ENCODE assay signal across 29 mouse cellular contexts in the genomic region with DNA sequence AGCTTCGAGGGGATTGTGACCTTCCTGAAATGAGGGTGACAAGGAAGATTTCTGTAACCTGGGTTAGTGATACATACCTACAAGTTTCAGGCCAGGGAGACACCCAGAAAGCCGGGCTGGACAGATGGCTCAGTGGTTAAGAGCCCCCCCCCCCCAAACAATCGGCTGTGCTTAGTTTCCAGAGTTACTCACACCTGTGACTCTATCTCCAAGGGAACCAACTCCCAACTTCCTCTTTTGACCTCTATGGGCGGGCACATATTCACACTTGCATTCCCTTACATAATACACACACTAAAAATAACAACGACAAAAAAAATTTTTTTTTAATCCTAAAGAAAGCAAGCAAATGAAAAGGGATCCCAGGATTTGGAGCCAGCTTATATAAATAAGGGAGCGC.
DNase-seq lines count a peak whose midpoint lies in the region; ATAC-seq lines count a peak whose summit lies in the region.
"Had no signal": no experiment of that assay in that cellular context is flagged by ENCODE, and none has a peak within 500 bp of the region (broad histone marks: within the 10 kb centered on the region; RNA-seq: fewer than 3 reads in every experiment).

No protein-coding gene starts in this region.

- 50% methylated on average over 6 of the region's 6 CpGs for WGBS in heart, embryonic 14.5 days
- WGBS in lung, embryonic 16.5 days = 38% methylated on average over 6 of the region's 6 CpGs
- 70% methylated on average over 6 of the region's 6 CpGs for WGBS in midbrain, embryonic 13.5 days

- no peak for ATAC-seq in heart, embryonic 14.5 days (ENCODE audit: insufficient number of reproducible peaks, insufficient read depth, low FRiP score, low read depth)
- ATAC-seq in lung, embryonic 16.5 days (ENCODE audit: low read depth) = 0 out of 2 replicates have a peak, but pooled peaks have one; percentile 23
- ATAC-seq in megakaryocyte, adult 5-6 weeks (ENCODE audit: poor library complexity, severe bottlenecking) = peak; percentile 78
- no peak for ATAC-seq in midbrain, embryonic 13.5 days
- ATAC-seq: activated CD4-positive, CD25-positive, alpha-beta regulatory T cell, adult 4 months; forebrain, embryonic 14.5 days; inflammation-experienced regulatory T-cells, adult 6 months; midbrain, embryonic 15.5 days had no signal

- intact Hi-C loops in heart, postnatal 14 days (cut with DNase I) = no loop called here

- H3K9me3 ChIP-seq in heart, embryonic 14.5 days (ENCODE audit: control insufficient read depth, low read length) = no peaks in the 10 kb centered on the region
- H3K9me3 ChIP-seq in lung, embryonic 16.5 days (ENCODE audit: control insufficient read depth, low read length) = no peaks in the 10 kb centered on the region
- H3K9me3 ChIP-seq in midbrain, embryonic 13.5 days = no peaks in the 10 kb centered on the region
- H3K9me3 ChIP-seq: embryonic facial prominence, embryonic 12.5 days; hindbrain, embryonic 10.5 days; hindbrain, embryonic 15.5 days; lung, embryonic 15.5 days; midbrain, embryonic 15.5 days had no signal

- H3K27me3 ChIP-seq in heart, embryonic 14.5 days (ENCODE audit: control insufficient read depth, insufficient read depth, low read length) = no peaks in the 10 kb centered on the region
- H3K27me3 ChIP-seq in lung, embryonic 16.5 days (ENCODE audit: control insufficient read depth, insufficient read depth, low read depth, low read length) = no peaks in the 10 kb centered on the region
- no peaks in the 10 kb centered on the region for H3K27me3 ChIP-seq in midbrain, embryonic 13.5 days
- H3K27me3 ChIP-seq: hindbrain, embryonic 15.5 days; lung, embryonic 15.5 days; midbrain, embryonic 15.5 days had no signal

- H3K9ac ChIP-seq in heart, embryonic 14.5 days (ENCODE audit: low read length) = no peak overlapping the region
- no peak overlapping the region for H3K9ac ChIP-seq in lung, embryonic 16.5 days (ENCODE audit: low read length)
- no peak overlapping the region for H3K9ac ChIP-seq in midbrain, embryonic 13.5 days (replicated peaks)
- H3K9ac ChIP-seq: embryonic facial prominence, embryonic 12.5 days; hindbrain, embryonic 15.5 days; liver, embryonic 14.5 days; lung, embryonic 15.5 days; midbrain, embryonic 15.5 days had no signal

- H3K4me2 ChIP-seq in heart, embryonic 14.5 days (ENCODE audit: low read length) = peak overlapping the region; percentile 27; the same call in 1 of the 2 replicates
- H3K4me2 ChIP-seq in lung, embryonic 16.5 days (ENCODE audit: low read depth, low read length) = no peak overlapping the region
- no peak overlapping the region for H3K4me2 ChIP-seq in midbrain, embryonic 13.5 days (replicated peaks)
- H3K4me2 ChIP-seq: embryonic facial prominence, embryonic 12.5 days; hindbrain, embryonic 15.5 days; lung, embryonic 15.5 days; midbrain, embryonic 15.5 days had no signal

- no peak for DNase-seq in heart, postnatal 14 days
- no peak for DNase-seq in lung, postnatal 36 days
- no peak for DNase-seq in adrenal gland, postnatal 14 days
- DNase-seq: adrenal gland, adult 2 months; B cell, adult 2 months; cerebellum, adult 8-10 months; cerebellum, postnatal 36 days; embryo, embryonic 11 days; gastrocnemius, postnatal 36 days; kidney, adult 11 months; kidney, postnatal 14 days; layer of hippocampus, adult 9-11 months; liver; lung, postnatal 4 days; right cerebral cortex, adult 18-20 months; thymus, postnatal 4 days had no signal

- H3K4me3 ChIP-seq in heart, embryonic 14.5 days (ENCODE audit: control insufficient read depth in 1 of 2, insufficient read depth in 1 of 2, low read depth in 1 of 2, low read length in 2 of 2) = no peak overlapping the region
- no peak overlapping the region for H3K4me3 ChIP-seq in lung, embryonic 16.5 days (ENCODE audit: low read length)
- no peak overlapping the region for H3K4me3 ChIP-seq in midbrain, embryonic 13.5 days (replicated peaks)
- H3K4me3 ChIP-seq: embryonic facial prominence, embryonic 12.5 days; hindbrain, embryonic 10.5 days; hindbrain, embryonic 15.5 days; lung, embryonic 15.5 days; midbrain, embryonic 15.5 days had no signal

- no peak overlapping the region for H3K27ac ChIP-seq in heart, embryonic 14.5 days (replicated peaks in 1 of 2; ENCODE audit: control insufficient read depth in 1 of 2, insufficient read depth in 1 of 2, low read depth in 2 of 2, low read length in 2 of 2)
- no peak overlapping the region for H3K27ac ChIP-seq in lung, embryonic 16.5 days (ENCODE audit: low read length)
- H3K27ac ChIP-seq in midbrain, embryonic 13.5 days = no peak overlapping the region
- H3K27ac ChIP-seq: embryonic facial prominence, embryonic 12.5 days; hindbrain, embryonic 10.5 days; hindbrain, embryonic 15.5 days; liver, embryonic 14.5 days; lung, embryonic 15.5 days; midbrain, embryonic 15.5 days had no signal

- peaks cover 13 to 15% of the 10 kb centered on the region in 2 experiments; a peak in 3 of 4 replicates for H3K4me1 ChIP-seq in heart, embryonic 14.5 days (ENCODE audit: control insufficient read depth in 2 of 2, insufficient read depth in 2 of 2, low read length in 2 of 2)
- no peaks in the 10 kb centered on the region; the same call in 1 of the 2 replicates for H3K4me1 ChIP-seq in lung, embryonic 16.5 days (replicated peaks; ENCODE audit: control insufficient read depth, insufficient read depth, low read length)
- no peaks in the 10 kb centered on the region for H3K4me1 ChIP-seq in midbrain, embryonic 13.5 days (replicated peaks)
- H3K4me1 ChIP-seq: hindbrain, embryonic 10.5 days; hindbrain, embryonic 15.5 days; midbrain, embryonic 15.5 days had no signal

- no peaks in the 10 kb centered on the region for H3K36me3 ChIP-seq in heart, embryonic 14.5 days (ENCODE audit: control insufficient read depth, insufficient read depth, low read length)
- no peaks in the 10 kb centered on the region for H3K36me3 ChIP-seq in lung, embryonic 16.5 days (ENCODE audit: control insufficient read depth, insufficient read depth, low read length)
- no peaks in the 10 kb centered on the region for H3K36me3 ChIP-seq in midbrain, embryonic 13.5 days
- H3K36me3 ChIP-seq: embryonic facial prominence, embryonic 12.5 days; hindbrain, embryonic 10.5 days; hindbrain, embryonic 15.5 days; lung, embryonic 15.5 days; midbrain, embryonic 15.5 days had no signal

Comparison
In these comparisons a context has a peak if more than half of its experiments do, and no peak if none do; other contexts are left out.
1. ATAC-seq: peak in lung, embryonic 16.5 days (single experiment) and megakaryocyte, adult 5-6 weeks (single experiment); none in heart, embryonic 14.5 days (single experiment) and midbrain, embryonic 13.5 days (single experiment).